Mouse (Mus musculus) MEL (cell line): ENCODE measurements around the gene Ube2t. TPM values are rescaled to one million over a fixed set of nuclear protein-coding genes. Genes with fewer than 3 reads are reported as not detected.

Experiments
- DNase-seq: peaks from one replicate; pipeline ENCODE4 v3.0.0; 2011; ENCODE audit warnings: low read depth, low spot score
- H3K27ac ChIP-seq: 2 replicates; pipeline ENCODE4 v1.5.1; 2012; ENCODE audit warnings: low read depth, mild to moderate bottlenecking, control low read depth, low read length, moderate library complexity; ENCODE audit not compliant: control insufficient read depth
- H3K27me3 ChIP-seq, 2 experiments: fragments of 150-350 bp in 1 of 2; sonication (generic) in 1 of 2; 2 replicates each; pipeline ENCODE4 v1.6.1; 2012; ENCODE audit warnings: low read length in 2 of 2, mild to moderate bottlenecking in 2 of 2, improper control_type of control experiment in 1 of 2, moderate library complexity in 1 of 2; ENCODE audit not compliant: insufficient read depth in 2 of 2, control insufficient read depth in 1 of 2
- H3K36me3 ChIP-seq, 2 experiments: 2 replicates each; pipeline ENCODE4 v1.6.1; 2012 to 2014; ENCODE audit warnings: low read length in 2 of 2, improper control_type of control experiment in 1 of 2, inconsistent platforms in 1 of 2, mild to moderate bottlenecking in 1 of 2; ENCODE audit not compliant: insufficient read depth in 2 of 2, control insufficient read depth in 1 of 2
- H3K4me1 ChIP-seq, 2 experiments: fragments of 150-350 bp in 1 of 2; sonication (generic) in 1 of 2; 2 replicates each; pipeline ENCODE4 v1.6.1; 2012; ENCODE audit warnings: low read length in 2 of 2, improper control_type of control experiment in 1 of 2, mild to moderate bottlenecking in 1 of 2; ENCODE audit not compliant: insufficient read depth in 2 of 2, control insufficient read depth in 1 of 2
- H3K4me3 ChIP-seq, 2 experiments: fragments of 150-350 bp in 1 of 2; sonication (generic) in 1 of 2; 2 replicates each; pipeline ENCODE4 v1.5.1; 2012; ENCODE audit warnings: low read depth in 2 of 2, low read length in 2 of 2, mild to moderate bottlenecking in 2 of 2, moderate library complexity in 2 of 2, control low read depth in 1 of 2, improper control_type of control experiment in 1 of 2; ENCODE audit not compliant: control insufficient read depth in 1 of 2, insufficient read depth in 1 of 2
- H3K79me2 ChIP-seq: 2 replicates; pipeline ENCODE4 v1.6.1; 2012; ENCODE audit warnings: mild to moderate bottlenecking, low read length, moderate library complexity; ENCODE audit not compliant: control insufficient read depth, poor library complexity, insufficient read depth
- H3K9ac ChIP-seq: 2 replicates; pipeline ENCODE4 v1.6.1; 2012; ENCODE audit warnings: low read depth, mild to moderate bottlenecking, control low read depth, low read length, moderate library complexity; ENCODE audit not compliant: control insufficient read depth, poor library complexity, severe bottlenecking
- H3K9me3 ChIP-seq: fragments of 150-350 bp; sonication (generic); replicated peaks from 2 replicates; pipeline ENCODE4 v1.6.1; 2012; ENCODE audit warnings: mild to moderate bottlenecking, low read length, improper control_type of control experiment, moderate library complexity; ENCODE audit not compliant: insufficient read depth
- CHD2 ChIP-seq: IDR thresholded peaks from 2 replicates; pipeline ENCODE4 v1.6.1; 2011; ENCODE audit warnings: low read length, improper control_type of control experiment
- CTCF ChIP-seq, 3 experiments: IDR thresholded peaks in 2 of 3; conservative IDR thresholded peaks in 1 of 3; 2 replicates each; pipeline ENCODE4 v1.5.1; 2011 to 2012; ENCODE audit warnings: low read length in 3 of 3, low read depth in 2 of 3, mild to moderate bottlenecking in 2 of 3, improper control_type of control experiment in 1 of 3, inconsistent platforms in 1 of 3, mixed read lengths in 1 of 3, moderate library complexity in 1 of 3; ENCODE audit not compliant: control insufficient read depth in 1 of 3, insufficient read depth in 1 of 3, poor library complexity in 1 of 3, severe bottlenecking in 1 of 3
- E2F4 ChIP-seq: IDR thresholded peaks from 2 replicates; pipeline ENCODE4 v1.6.1; 2011; ENCODE audit warnings: low read depth, low read length, improper control_type of control experiment, borderline replicate concordance
- ETS1 ChIP-seq: IDR thresholded peaks from 2 replicates; pipeline ENCODE4 v1.6.1; 2012; ENCODE audit warnings: low read depth, mild to moderate bottlenecking, inconsistent platforms, low read length, improper control_type of control experiment, moderate library complexity
- GABPA ChIP-seq: IDR thresholded peaks from 2 replicates; pipeline ENCODE4 v1.6.1; 2012; ENCODE audit warnings: low read depth, mild to moderate bottlenecking, inconsistent platforms, low read length, improper control_type of control experiment, moderate library complexity
- HCFC1 ChIP-seq: IDR thresholded peaks from 2 replicates; pipeline ENCODE4 v1.6.1; 2012; ENCODE audit warnings: low read depth, mild to moderate bottlenecking, inconsistent platforms, low read length, improper control_type of control experiment, moderate library complexity
- KAT2A ChIP-seq: conservative IDR thresholded peaks from 2 replicates; pipeline ENCODE4 v1.6.1; 2012; ENCODE audit warnings: low read depth, low read length, improper control_type of control experiment, inconsistent platforms
- MAFK ChIP-seq: IDR thresholded peaks from 2 replicates; pipeline ENCODE4 v1.6.1; 2011; ENCODE audit warnings: low read depth, mild to moderate bottlenecking, low read length, improper control_type of control experiment, borderline replicate concordance
- MAX ChIP-seq: IDR thresholded peaks from 2 replicates; pipeline ENCODE4 v1.6.1; 2011; ENCODE audit warnings: low read length, improper control_type of control experiment
- MXI1 ChIP-seq: IDR thresholded peaks from 2 replicates; pipeline ENCODE4 v1.6.1; 2011; ENCODE audit warnings: mild to moderate bottlenecking, low read depth, low read length, improper control_type of control experiment
- MYB ChIP-seq: IDR thresholded peaks from 2 replicates; pipeline ENCODE4 v1.6.1; 2011; ENCODE audit warnings: mild to moderate bottlenecking, low read depth, low read length, improper control_type of control experiment
- MYC ChIP-seq: IDR thresholded peaks from 2 replicates; pipeline ENCODE4 v1.6.1; 2011; ENCODE audit warnings: low read depth, mild to moderate bottlenecking, low read length, improper control_type of control experiment, moderate library complexity
- NELFE ChIP-seq: IDR thresholded peaks from 2 replicates; pipeline ENCODE4 v1.6.1; 2011; ENCODE audit warnings: low read depth, low read length, improper control_type of control experiment
- POLR2A ChIP-seq, 2 experiments: IDR thresholded peaks; 2 replicates each; pipeline ENCODE4 v1.6.1; 2011 to 2012; ENCODE audit warnings: low read length in 2 of 2, mild to moderate bottlenecking in 2 of 2, control low read depth in 1 of 2, improper control_type of control experiment in 1 of 2, low read depth in 1 of 2, moderate library complexity in 1 of 2; ENCODE audit not compliant: control insufficient read depth in 1 of 2, insufficient read depth in 1 of 2, poor library complexity in 1 of 2
- POLR2AphosphoS2 ChIP-seq: IDR thresholded peaks from 2 replicates; pipeline ENCODE4 v1.6.1; 2011; ENCODE audit warnings: low read length, improper control_type of control experiment
- POLR2AphosphoS5 ChIP-seq: IDR thresholded peaks from 2 replicates; pipeline ENCODE4 v1.6.1; 2012; ENCODE audit warnings: low read depth, borderline replicate concordance, mild to moderate bottlenecking, inconsistent platforms, low read length, moderate library complexity, mixed read lengths
- RAD21 ChIP-seq: IDR thresholded peaks from 2 replicates; pipeline ENCODE4 v1.6.1; 2011; ENCODE audit warnings: mild to moderate bottlenecking, low read depth, low read length, improper control_type of control experiment
- RCOR1 ChIP-seq: IDR thresholded peaks from 2 replicates; pipeline ENCODE4 v1.6.1; 2012; ENCODE audit warnings: low read depth, mild to moderate bottlenecking, inconsistent platforms, low read length, improper control_type of control experiment
- SIN3A ChIP-seq: IDR thresholded peaks from 2 replicates; pipeline ENCODE4 v1.6.1; 2012; ENCODE audit warnings: low read length, improper control_type of control experiment, inconsistent platforms
- SMC3 ChIP-seq: IDR thresholded peaks from 2 replicates; pipeline ENCODE4 v1.6.1; 2011; ENCODE audit warnings: low read depth, low read length, improper control_type of control experiment
- UBTF ChIP-seq: IDR thresholded peaks from 2 replicates; pipeline ENCODE4 v1.6.1; 2012; ENCODE audit warnings: low read depth, mild to moderate bottlenecking, inconsistent platforms, low read length, improper control_type of control experiment, moderate library complexity, borderline replicate concordance; ENCODE audit not compliant: insufficient read depth
- ZC3H11A ChIP-seq: IDR thresholded peaks from 2 replicates; pipeline ENCODE4 v1.6.1; 2012; ENCODE audit warnings: low read depth, mild to moderate bottlenecking, inconsistent platforms, low read length, improper control_type of control experiment
- polyA plus RNA-seq, 2 experiments: library from polyadenylated mRNA; stranded (reverse) in 1 of 2; unstranded in 1 of 2; fragments of >175 nt in 1 of 2; fragments of >200 nt in 1 of 2; gene quantifications; 2 replicates each; pipeline versions ENCODE4 v1.2.1 to v1.2.4; 2012; ENCODE audit warnings: low replicate concordance in 2 of 2, low read depth in 1 of 2; ENCODE audit not compliant: insufficient read length in 2 of 2, insufficient read depth in 1 of 2, missing spikeins in 1 of 2
- total RNA-seq: library from RNA; depleted of rRNA; stranded (reverse); fragments of 300-350 nt; gene quantifications from 2 replicates; pipeline ENCODE4 v1.2.3, GENCODE M21; 2012

Gene Ube2t
- total and polyA plus RNA-seq, 3 experiments, result 14.4 to 23.1 TPM; not detected in 1

- no peak for TF ChIP-seq POLR2AphosphoS5
- no peak for TF ChIP-seq RAD21
- TF ChIP-seq POLR2AphosphoS2, result peak; percentile 69
- no peak for TF ChIP-seq GABPA
These were observed at the start of gene Ube2t (continued) for GRCm38 (mm10) chr1:134962053-134962803.

DNA sequence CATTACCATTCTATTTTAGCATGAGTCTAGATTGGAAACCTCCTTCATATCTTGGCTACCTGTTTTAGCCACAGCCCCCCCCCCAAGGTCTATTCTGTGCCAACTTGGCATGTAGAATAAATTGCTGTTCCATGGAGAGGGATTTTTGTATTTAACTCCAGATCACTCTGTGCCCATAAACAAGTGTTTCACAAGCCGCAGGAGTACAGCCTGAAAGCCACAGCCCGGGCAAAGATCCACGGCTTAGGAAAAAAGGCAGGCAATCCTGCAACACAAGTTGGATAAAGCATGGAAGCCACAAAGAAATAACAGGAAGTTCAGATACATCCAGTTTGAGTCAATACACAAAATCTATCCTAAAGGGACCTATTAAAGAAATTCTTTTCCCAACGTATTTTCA is 48.8 kb upstream of the Ube2t start:
- Histone ChIP-seq H3K4me3 (no peak overlapping the region), H3K9ac (no peak overlapping the region), H3K79me2 (no peaks in the 10 kb centered on the region), H3K27ac (no peak overlapping the region), H3K27me3 (no peaks in the 10 kb centered on the region), H3K36me3 (no peaks in the 10 kb centered on the region)
- TF ChIP-seq MYC (no peak), MYB (no peak), HCFC1 (no peak), GABPA (no peak), SIN3A (no peak), SMC3 (no peak), POLR2A (IDR thresholded peaks at IDR 0.05; ENCODE audit: control insufficient read depth in 1 of 2, insufficient read depth in 1 of 2, low read depth in 1 of 2, low read length in 2 of 2, poor library complexity in 1 of 2) (no peak), NELFE (no peak), CHD2 (no peak), ETS1 (no peak), E2F4 (no peak), MAX (no peak), MAFK (no peak), MXI1 (no peak), CTCF (IDR thresholded peaks at IDR 0.05 in 2 of 3, conservative IDR thresholded peaks at IDR 0.05 in 1 of 3; ENCODE audit: control insufficient read depth in 1 of 3, insufficient read depth in 1 of 3, low read depth in 2 of 3, low read length in 3 of 3, poor library complexity in 1 of 3, severe bottlenecking in 1 of 3) (no peak), KAT2A (no peak), UBTF (no peak), ZC3H11A (no peak)
- TF ChIP-seq, all 39 proteins: peak for 0
- Histone ChIP-seq H3K4me1 (no peaks in the 10 kb centered on the region), H3K9me3 (no peaks in the 10 kb centered on the region)
- no peak for DNase-seq

DNA sequence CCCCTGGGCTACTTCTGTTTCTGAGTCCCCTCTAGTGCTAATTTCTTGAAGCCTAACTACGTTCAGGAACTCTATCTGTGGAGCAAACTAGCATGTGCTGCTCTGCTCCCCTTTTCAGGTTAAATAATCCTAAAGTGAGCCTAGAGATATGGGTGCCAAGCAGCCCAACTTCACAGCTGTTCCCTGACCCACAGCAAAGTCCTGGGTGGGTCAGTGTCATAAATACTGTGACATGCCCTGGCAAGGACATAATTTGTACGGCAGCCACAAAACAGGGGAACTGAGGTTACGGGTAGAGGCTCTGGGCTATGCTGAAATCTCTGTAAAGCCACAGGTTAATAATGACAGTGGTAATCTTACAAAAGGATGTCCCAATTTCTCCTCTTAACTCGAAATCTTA is 46.9 kb upstream of the Ube2t start:
- Histone ChIP-seq H3K36me3 (no peaks in the 10 kb centered on the region), H3K27ac (no peak overlapping the region), H3K79me2 (no peaks in the 10 kb centered on the region), H3K4me1 (no peaks in the 10 kb centered on the region), H3K4me3 (no peak overlapping the region), H3K27me3 (no peaks in the 10 kb centered on the region), H3K9ac (no peak overlapping the region), H3K9me3 (no peaks in the 10 kb centered on the region)
- TF ChIP-seq E2F4 (no peak), CTCF (IDR thresholded peaks at IDR 0.05 in 2 of 3, conservative IDR thresholded peaks at IDR 0.05 in 1 of 3; ENCODE audit: control insufficient read depth in 1 of 3, insufficient read depth in 1 of 3, low read depth in 2 of 3, low read length in 3 of 3, poor library complexity in 1 of 3, severe bottlenecking in 1 of 3) (no peak), KAT2A (no peak), MAFK (no peak), GABPA (no peak), RCOR1 (no peak), POLR2AphosphoS5 (no peak), SMC3 (no peak), MYB (no peak)
- DNase-seq, result no peak
